Mouse (Mus musculus) intestine, postnatal 0 days (tissue): ENCODE data around the gene Vti1a. TPM values are rescaled to one million over a fixed set of nuclear protein-coding genes. Genes with fewer than 3 reads are reported as not detected.

ENCODE experiments used
- ATAC-seq: fragments of 200-750 bp; cut with Nextera tagmentation; 2 replicates; pipeline ENCODE4 v1.8.0; 2017; ENCODE audit warnings: mild to moderate bottlenecking, moderate TSS enrichment, moderate library complexity
- H3K27ac ChIP-seq: fragments of 300-500 bp; sonication (generic); 2 replicates; pipeline ENCODE4 v1.5.1; 2014; ENCODE audit warnings: mild to moderate bottlenecking, low read depth, low read length, moderate library complexity
- H3K27me3 ChIP-seq: fragments of 300-500 bp; sonication (generic); replicated peaks from 2 replicates; pipeline ENCODE4 v1.6.1; 2014; ENCODE audit warnings: low read length, mixed read lengths; ENCODE audit not compliant: control insufficient read depth, insufficient read depth
- H3K36me3 ChIP-seq: fragments of 300-500 bp; sonication (generic); 2 replicates; pipeline ENCODE4 v1.6.1; 2014; ENCODE audit warnings: mild to moderate bottlenecking, moderate library complexity; ENCODE audit not compliant: control insufficient read depth, insufficient read depth
- H3K4me1 ChIP-seq: fragments of 300-500 bp; sonication (generic); replicated peaks from 2 replicates; pipeline ENCODE4 v1.6.1; 2014; ENCODE audit warnings: antibody characterized with exemption, low read length, mixed read lengths; ENCODE audit not compliant: control insufficient read depth, insufficient read depth
- H3K4me2 ChIP-seq: fragments of 300-500 bp; sonication (generic); replicated peaks from 2 replicates; pipeline ENCODE4 v1.6.1; 2014; ENCODE audit warnings: low read depth, mild to moderate bottlenecking, moderate library complexity
- H3K4me3 ChIP-seq: fragments of 300-500 bp; sonication (generic); 2 replicates; pipeline ENCODE4 v1.5.1; 2014; ENCODE audit warnings: low read depth, low read length
- H3K9ac ChIP-seq: fragments of 300-500 bp; sonication (generic); 2 replicates; pipeline ENCODE4 v1.6.1; 2014; ENCODE audit warnings: mild to moderate bottlenecking, low read depth, low read length
- H3K9me3 ChIP-seq: fragments of 300-500 bp; sonication (generic); 2 replicates; pipeline ENCODE4 v1.6.1; 2016; ENCODE audit warnings: mixed run types; ENCODE audit not compliant: control insufficient read depth
- CTCF ChIP-seq: sonication (generic); IDR thresholded peaks from 2 replicates; pipeline ENCODE4 v1.5.1; 2016; ENCODE audit warnings: low read depth, mild to moderate bottlenecking, control low read depth, antibody characterized with exemption, moderate library complexity
- WGBS: fragments of 180-500 bp; shearing (Covaris S2); extraction: QIAGEN DNeasy Blood & Tissue Kit; methylation state at CpG from one replicate; pipeline ENCODE4 v1.1.7; 2014; 5-methylcytosine and 5-hydroxymethylcytosine counted together
- polyA plus RNA-seq: library from polyadenylated mRNA; unstranded; fragments of >200 nt; fragmentation: Nextera tagmentation; extraction: Ambion mirVana; gene quantifications from 2 replicates; pipeline ENCODE4 v1.2.1, GENCODE M21; 2015

Vti1a gene
- polyA plus RNA-seq, 1 experiment from 2014 or later, result 21.3 TPM

GRCm38 (mm10) chr19:55463670-55464069 lies 147.6 kb downstream of the Vti1a start:
- no peaks in the 10 kb centered on the region for H3K4me1 ChIP-seq
- no peak overlapping the region for H3K4me3 ChIP-seq
- H3K9ac ChIP-seq, result no peak overlapping the region
- H3K36me3 ChIP-seq, result no peaks in the 10 kb centered on the region
- no peaks in the 10 kb centered on the region for H3K9me3 ChIP-seq
- no peaks in the 10 kb centered on the region for H3K27me3 ChIP-seq
- whole genome bisulfite sequencing, result 60% methylated on average over 4 of the region's 4 CpGs
- no peak overlapping the region for H3K4me2 ChIP-seq
- peak; percentile 65; the same call in 1 of the 2 replicates for ATAC-seq
- no peak overlapping the region for H3K27ac ChIP-seq
- TF ChIP-seq CTCF, result no peak

- H3K9ac ChIP-seq, result no peak overlapping the region
- no peak for ATAC-seq
- H3K27ac ChIP-seq, result no peak overlapping the region
Observed at GRCm38 (mm10) chr19:55469301-55470051, 153.4 kb downstream of the Vti1a start.

GRCm38 (mm10) chr19:55472582-55472981 lies 156.5 kb downstream of the Vti1a start:
- 57% methylated on average over 8 of the region's 8 CpGs for WGBS
- Histone ChIP-seq H3K4me1 (no peaks in the 10 kb centered on the region), H3K4me3 (no peak overlapping the region), H3K27ac (no peak overlapping the region), H3K27me3 (no peaks in the 10 kb centered on the region), H3K9me3 (no peaks in the 10 kb centered on the region), H3K36me3 (no peaks in the 10 kb centered on the region), H3K4me2 (no peak overlapping the region), H3K9ac (no peak overlapping the region)
- TF ChIP-seq CTCF, result no peak
- no peak for ATAC-seq

More at GRCm38 (mm10) chr19:55469301-55470051, 153.4 kb downstream of the Vti1a start:
- H3K36me3 ChIP-seq, result no peaks in the 10 kb centered on the region
- H3K4me3 ChIP-seq, result no peak overlapping the region
- no peaks in the 10 kb centered on the region for H3K9me3 ChIP-seq
- TF ChIP-seq CTCF, result no peak
- H3K4me1 ChIP-seq, result no peaks in the 10 kb centered on the region
- no peaks in the 10 kb centered on the region for H3K27me3 ChIP-seq
- 46% methylated on average over 21 of the region's 21 CpGs for WGBS
- H3K4me2 ChIP-seq, result no peak overlapping the region

GRCm38 (mm10) chr19:55474225-55474624 lies 158.1 kb downstream of the Vti1a start:
- H3K27ac ChIP-seq, result no peak overlapping the region
- WGBS, result 67% methylated on average over 6 of the region's 6 CpGs

GRCm38 (mm10) chr19:55480526-55480925 lies 164.4 kb downstream of the Vti1a start:
- Histone ChIP-seq H3K9me3 (no peaks in the 10 kb centered on the region), H3K4me1 (no peaks in the 10 kb centered on the region), H3K27ac (no peak overlapping the region), H3K36me3 (no peaks in the 10 kb centered on the region), H3K27me3 (no peaks in the 10 kb centered on the region), H3K4me2 (no peak overlapping the region), H3K9ac (no peak overlapping the region), H3K4me3 (no peak overlapping the region)
- WGBS, result 66% methylated on average over 5 of the region's 5 CpGs
- no peak for ATAC-seq
- no peak for TF ChIP-seq CTCF

More at GRCm38 (mm10) chr19:55474225-55474624, 158.1 kb downstream of the Vti1a start:
- no peak overlapping the region for H3K4me2 ChIP-seq
- H3K27me3 ChIP-seq, result no peaks in the 10 kb centered on the region
- H3K36me3 ChIP-seq, result no peaks in the 10 kb centered on the region
- H3K9ac ChIP-seq, result no peak overlapping the region
- no peak for TF ChIP-seq CTCF
- no peaks in the 10 kb centered on the region for H3K9me3 ChIP-seq
- H3K4me3 ChIP-seq, result no peak overlapping the region
- H3K4me1 ChIP-seq, result no peaks in the 10 kb centered on the region
- ATAC-seq, result no peak

- H3K9me3 ChIP-seq, result no peaks in the 10 kb centered on the region
- H3K4me3 ChIP-seq, result no peak overlapping the region
- H3K4me2 ChIP-seq, result no peak overlapping the region
- no peak overlapping the region for H3K9ac ChIP-seq
- no peak for TF ChIP-seq CTCF
- 36% methylated on average over 5 of the region's 5 CpGs for WGBS
- no peaks in the 10 kb centered on the region for H3K36me3 ChIP-seq
- no peak overlapping the region for H3K27ac ChIP-seq
- no peaks in the 10 kb centered on the region for H3K27me3 ChIP-seq
- no peak for ATAC-seq
- H3K4me1 ChIP-seq, result no peaks in the 10 kb centered on the region
Observed at GRCm38 (mm10) chr19:55481308-55481707, 165.2 kb downstream of the Vti1a start.
